Mouse (Mus musculus): ENCODE data around the gene Snrnp25.

- no peak for TF ChIP-seq POLR2A (IDR thresholded peaks at IDR 0.05; ENCODE audit: borderline replicate concordance, low read depth, low read length)
- TF ChIP-seq CTCF (IDR thresholded peaks at IDR 0.05; ENCODE audit: low read depth, low read length) = no peak
These were observed 9.2 kb upstream of the Snrnp25 start for GRCm38 (mm10) chr11:32195867-32196540.
